Mouse (Mus musculus) midbrain, embryonic 15.5 days (tissue): ENCODE measurements around the gene Abr. TPM values are rescaled to one million over a fixed set of nuclear protein-coding genes. Genes with fewer than 3 reads are reported as not detected.

Source experiments
- ATAC-seq: fragments of 200-750 bp; cut with Nextera tagmentation; replicated peaks from 2 replicates; pipeline ENCODE4 v1.8.0; 2017; ENCODE audit warnings: moderate TSS enrichment
- H3K27ac ChIP-seq: fragments of 300-500 bp; sonication (generic); 2 replicates; pipeline ENCODE4 v1.5.1; 2015; ENCODE audit warnings: mild to moderate bottlenecking, inconsistent platforms
- H3K27me3 ChIP-seq: fragments of 300-500 bp; sonication (generic); replicated peaks from 2 replicates; pipeline ENCODE4 v1.6.1; 2015; ENCODE audit warnings: inconsistent platforms
- H3K36me3 ChIP-seq: fragments of 300-500 bp; sonication (generic); replicated peaks from 2 replicates; pipeline ENCODE4 v1.6.1; 2015; ENCODE audit warnings: inconsistent platforms
- H3K4me1 ChIP-seq: fragments of 300-500 bp; sonication (generic); 2 replicates; pipeline ENCODE4 v1.6.1; 2015; ENCODE audit warnings: inconsistent platforms
- H3K4me2 ChIP-seq: fragments of 300-500 bp; sonication (generic); 2 replicates; pipeline ENCODE4 v1.6.1; 2015; ENCODE audit warnings: inconsistent platforms, mild to moderate bottlenecking, moderate library complexity
- H3K4me3 ChIP-seq: fragments of 300-500 bp; sonication (generic); 2 replicates; pipeline ENCODE4 v1.5.1; 2015; ENCODE audit warnings: mild to moderate bottlenecking, inconsistent platforms
- H3K9ac ChIP-seq: fragments of 300-500 bp; sonication (generic); 2 replicates; pipeline ENCODE4 v1.6.1; 2015; ENCODE audit warnings: mild to moderate bottlenecking, inconsistent platforms
- H3K9me3 ChIP-seq: fragments of 300-500 bp; sonication (generic); 2 replicates; pipeline ENCODE4 v1.6.1; 2016; ENCODE audit warnings: inconsistent platforms
- WGBS: fragments of 180-500 bp; shearing (Covaris S2); methylation state at CpG from one replicate; pipeline ENCODE4 v1.1.7; 2015; ENCODE audit warnings: mixed read lengths; 5-methylcytosine and 5-hydroxymethylcytosine counted together
- polyA plus RNA-seq: library from polyadenylated mRNA; unstranded; fragments of >200 nt; fragmentation: Nextera tagmentation; extraction: Ambion mirVana; gene quantifications from 2 replicates; pipeline ENCODE4 v1.2.1, GENCODE M21; 2015

Gene Abr
- polyA plus RNA-seq, 1 experiment from 2014 or later: 127 TPM

DNA sequence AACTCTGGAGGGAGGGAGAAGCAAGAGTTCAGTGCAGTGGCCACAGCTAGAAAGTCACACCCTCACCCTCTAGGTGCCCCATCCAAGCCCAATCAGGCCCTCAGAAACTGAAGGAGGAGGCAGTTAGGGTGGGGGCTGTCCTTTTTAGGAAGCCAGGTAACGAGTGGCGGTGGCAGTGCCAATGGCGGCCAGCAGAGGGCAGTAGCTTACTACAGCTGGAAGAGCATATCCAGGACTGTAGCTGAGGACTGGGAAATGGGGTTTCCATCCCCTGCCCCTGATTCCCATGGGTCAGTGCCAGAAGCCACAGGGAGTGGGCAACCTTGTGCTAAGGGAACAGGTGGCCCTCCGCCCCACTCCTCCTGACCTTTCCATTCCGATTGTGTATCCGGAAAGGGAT, 165.9 kb downstream of the Abr start:
- H3K27me3 ChIP-seq: no peaks in the 10 kb centered on the region
- no peak overlapping the region for H3K27ac ChIP-seq
- H3K4me2 ChIP-seq: no peak overlapping the region
- WGBS: 15% methylated on average over 6 of the region's 6 CpGs
- H3K9ac ChIP-seq: no peak overlapping the region
- ATAC-seq: 0 out of 2 replicates have a peak, but pooled peaks have one; percentile 61
- peaks cover 52% of the 10 kb centered on the region for H3K36me3 ChIP-seq
- no peaks in the 10 kb centered on the region for H3K9me3 ChIP-seq
- no peak overlapping the region for H3K4me3 ChIP-seq
- H3K4me1 ChIP-seq: peaks cover 5% of the 10 kb centered on the region; the same call in 1 of the 2 replicates

DNA sequence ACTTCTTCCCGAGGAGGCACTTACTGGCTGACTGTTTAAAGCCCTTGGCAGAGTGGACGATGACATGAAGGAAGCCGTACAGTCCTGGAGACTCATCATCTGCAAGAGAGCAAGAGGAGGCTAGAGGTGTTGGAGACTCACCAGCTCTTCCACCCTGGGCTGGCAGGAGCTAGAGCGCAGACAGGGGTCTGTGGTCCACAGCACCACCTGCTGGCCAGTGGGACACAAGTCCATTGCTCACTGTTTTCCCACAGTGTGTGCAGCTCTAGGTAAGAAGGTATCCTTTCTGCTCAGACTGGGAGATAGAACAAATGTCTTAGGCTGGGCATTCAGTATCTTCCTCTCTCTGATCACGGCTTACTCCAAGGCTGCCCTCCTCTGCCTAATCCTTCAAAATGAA, 167.6 kb downstream of the Abr start:
- H3K27me3 ChIP-seq: no peaks in the 10 kb centered on the region
- H3K9me3 ChIP-seq: no peaks in the 10 kb centered on the region
- H3K36me3 ChIP-seq: peaks cover 40% of the 10 kb centered on the region
- H3K9ac ChIP-seq: no peak overlapping the region
- H3K4me1 ChIP-seq: peaks cover 21% of the 10 kb centered on the region
- H3K27ac ChIP-seq: no peak overlapping the region
- no peak overlapping the region for H3K4me3 ChIP-seq
- no peak overlapping the region for H3K4me2 ChIP-seq
- ATAC-seq: peak; percentile 31; the same call in 1 of the 2 replicates
- WGBS: 61% methylated on average over 5 of the region's 5 CpGs

DNA sequence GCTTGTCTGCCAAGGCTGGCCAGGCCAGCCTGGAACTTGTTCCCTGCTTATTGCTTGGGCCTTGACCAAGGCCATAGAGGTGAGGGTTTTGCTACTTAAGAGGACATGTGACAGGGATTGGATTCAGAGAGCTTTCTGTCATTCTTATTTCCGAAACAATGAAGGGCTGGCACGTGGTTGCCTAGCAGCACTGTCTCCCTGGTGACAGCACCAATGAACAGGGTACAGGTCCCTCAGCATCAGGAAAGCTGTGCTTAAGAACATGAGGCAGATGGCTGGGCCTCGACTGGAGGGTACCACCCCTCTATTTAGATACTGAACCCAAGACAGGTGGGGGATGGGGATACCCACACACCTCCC, 171.9 kb downstream of the Abr start:
- Histone ChIP-seq H3K4me2 (peak overlapping the region; percentile 9; the same call in 1 of the 2 replicates), H3K4me1 (peaks cover 50% of the 10 kb centered on the region)

DNA sequence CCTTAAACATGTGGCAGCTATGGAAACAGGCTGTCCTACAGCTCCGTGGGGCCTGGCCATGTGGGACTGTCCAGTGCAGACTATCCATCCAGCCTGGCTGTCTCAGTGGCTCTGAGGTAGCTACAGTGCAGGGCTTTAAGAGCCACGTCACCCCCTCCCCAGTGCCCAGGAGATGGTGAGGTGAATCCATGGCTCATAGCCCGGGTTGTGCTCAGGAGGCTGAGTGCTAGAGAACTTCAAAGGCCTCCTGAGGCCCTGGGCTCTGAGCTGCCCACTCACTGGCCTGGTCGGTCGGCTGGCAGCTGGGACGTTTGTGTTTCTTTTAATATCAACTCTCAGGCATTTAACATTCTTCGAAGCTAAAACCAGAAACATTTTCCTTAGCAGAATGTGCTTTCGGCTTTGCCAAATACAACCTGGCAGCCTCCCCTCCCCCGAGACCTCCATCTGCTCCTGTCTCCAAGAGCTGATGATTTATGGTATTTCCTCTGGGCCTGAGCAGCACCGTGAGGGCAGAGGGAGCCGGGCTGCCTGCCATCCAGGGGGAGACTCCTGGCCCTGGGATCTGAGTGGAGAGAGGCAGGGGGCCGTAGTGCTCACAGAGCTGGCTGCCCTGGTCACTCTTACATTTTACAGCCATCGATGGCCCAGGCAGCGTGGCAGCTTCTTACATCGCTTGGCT, 172.5 kb downstream of the Abr start:
- H3K9me3 ChIP-seq: no peaks in the 10 kb centered on the region
- peaks cover 50% of the 10 kb centered on the region for H3K4me1 ChIP-seq
- peak overlapping the region; percentile 26; the same call in 1 of the 2 replicates for H3K9ac ChIP-seq
- H3K27me3 ChIP-seq: no peaks in the 10 kb centered on the region
- 16% methylated on average over 15 of the region's 15 CpGs for WGBS
- peak; percentile 51 for ATAC-seq
- H3K27ac ChIP-seq: peak overlapping the region; percentile 81
- H3K36me3 ChIP-seq: peaks cover 22% of the 10 kb centered on the region
- H3K4me3 ChIP-seq: no peak overlapping the region
- H3K4me2 ChIP-seq: peak overlapping the region; percentile 9; the same call in 1 of the 2 replicates

More for the DNA sequence above, 171.9 kb downstream of the Abr start:
- peak overlapping the region; percentile 26; the same call in 1 of the 2 replicates for H3K9ac ChIP-seq
- peak overlapping the region; percentile 81 for H3K27ac ChIP-seq
- H3K27me3 ChIP-seq: no peaks in the 10 kb centered on the region
- H3K9me3 ChIP-seq: no peaks in the 10 kb centered on the region
- WGBS: 6% methylated on average over 3 of the region's 3 CpGs
- H3K36me3 ChIP-seq: peaks cover 24% of the 10 kb centered on the region
- no peak overlapping the region for H3K4me3 ChIP-seq
- ATAC-seq: peak; percentile 65

DNA sequence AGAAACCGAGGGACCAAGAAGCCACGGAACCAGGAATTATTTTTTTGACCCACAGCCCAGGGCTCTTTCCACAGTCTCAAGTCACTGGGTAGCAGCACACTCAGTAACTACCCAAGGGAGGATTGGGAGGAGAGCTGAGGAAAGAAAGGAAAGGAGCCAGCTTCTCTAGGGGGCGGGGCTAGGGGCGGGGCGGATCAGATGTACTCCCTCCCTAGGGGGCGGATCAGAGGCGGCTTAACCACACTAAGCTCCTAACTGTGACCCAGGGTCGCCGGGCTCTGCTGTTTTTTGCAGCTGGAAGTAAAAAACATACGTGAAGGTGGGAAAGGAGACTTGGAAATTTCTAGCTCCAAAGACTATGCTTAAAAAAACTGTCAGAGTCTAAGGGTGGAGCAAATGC, 175.9 kb downstream of the Abr start:
- Histone ChIP-seq H3K4me1 (peaks cover 49% of the 10 kb centered on the region), H3K27me3 (no peaks in the 10 kb centered on the region), H3K9ac (no peak overlapping the region), H3K27ac (no peak overlapping the region), H3K9me3 (no peaks in the 10 kb centered on the region), H3K4me3 (no peak overlapping the region), H3K4me2 (no peak overlapping the region), H3K36me3 (0 out of 2 replicates have a peak, but pooled peaks cover 6% of the 10 kb centered on the region)
- no peak for ATAC-seq
- 2% methylated on average over 10 of the region's 10 CpGs for WGBS

DNA sequence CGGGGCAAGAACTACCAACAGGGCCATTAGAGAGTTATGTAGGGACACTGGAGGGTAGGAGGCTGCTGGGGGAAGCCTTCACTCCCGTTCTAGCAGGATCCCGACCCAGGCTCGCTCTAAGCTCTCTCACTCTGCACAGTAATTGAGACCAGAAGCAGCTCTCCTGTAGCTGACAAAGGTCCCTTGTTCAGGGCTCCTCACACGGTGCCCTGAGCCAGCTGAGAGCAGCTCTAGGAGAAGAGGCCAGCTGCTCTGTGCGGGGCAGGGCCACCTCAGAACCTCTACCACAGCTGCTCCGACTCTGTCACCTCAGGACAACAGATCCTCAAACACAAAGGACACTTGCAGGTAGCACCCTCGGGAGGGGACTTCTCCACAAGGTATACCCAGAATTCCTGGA, 176.7 kb downstream of the Abr start:
- Histone ChIP-seq H3K4me2 (no peak overlapping the region), H3K27ac (no peak overlapping the region), H3K9me3 (no peaks in the 10 kb centered on the region), H3K27me3 (no peaks in the 10 kb centered on the region), H3K36me3 (0 out of 2 replicates have a peak, but pooled peaks cover 6% of the 10 kb centered on the region), H3K9ac (no peak overlapping the region), H3K4me3 (no peak overlapping the region), H3K4me1 (peaks cover 50% of the 10 kb centered on the region)
- no peak for ATAC-seq
- WGBS: 25% methylated on average over 8 of the region's 8 CpGs

DNA sequence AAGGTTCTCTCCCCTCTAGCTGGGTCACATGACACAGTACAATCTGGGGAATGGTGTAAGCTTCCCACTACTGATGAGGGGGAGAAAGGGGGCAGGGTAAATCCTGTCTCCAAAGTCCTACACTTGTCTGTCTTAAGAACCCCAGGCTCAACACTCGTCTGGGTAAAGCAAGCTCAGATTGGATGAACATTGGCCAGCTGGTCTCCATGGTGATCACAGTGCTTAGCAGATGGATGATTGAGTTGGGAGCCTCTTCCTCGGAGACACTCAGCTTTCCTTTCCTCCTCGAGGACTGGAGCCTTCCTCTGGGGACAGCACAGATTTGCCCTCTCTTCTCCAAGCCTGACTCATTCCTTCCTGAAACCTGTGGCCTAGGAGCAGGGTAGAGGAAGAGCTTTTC, 182.4 kb downstream of the Abr start:
- ATAC-seq: no peak
- Histone ChIP-seq H3K4me1 (peaks cover 44% of the 10 kb centered on the region), H3K4me3 (no peak overlapping the region), H3K36me3 (peaks cover 8% of the 10 kb centered on the region; the same call in 1 of the 2 replicates), H3K4me2 (no peak overlapping the region), H3K27ac (peak overlapping the region; percentile 23; the same call in 1 of the 2 replicates), H3K27me3 (no peaks in the 10 kb centered on the region), H3K9me3 (no peaks in the 10 kb centered on the region), H3K9ac (no peak overlapping the region)
- WGBS: 7% methylated on average over 3 of the region's 3 CpGs

DNA sequence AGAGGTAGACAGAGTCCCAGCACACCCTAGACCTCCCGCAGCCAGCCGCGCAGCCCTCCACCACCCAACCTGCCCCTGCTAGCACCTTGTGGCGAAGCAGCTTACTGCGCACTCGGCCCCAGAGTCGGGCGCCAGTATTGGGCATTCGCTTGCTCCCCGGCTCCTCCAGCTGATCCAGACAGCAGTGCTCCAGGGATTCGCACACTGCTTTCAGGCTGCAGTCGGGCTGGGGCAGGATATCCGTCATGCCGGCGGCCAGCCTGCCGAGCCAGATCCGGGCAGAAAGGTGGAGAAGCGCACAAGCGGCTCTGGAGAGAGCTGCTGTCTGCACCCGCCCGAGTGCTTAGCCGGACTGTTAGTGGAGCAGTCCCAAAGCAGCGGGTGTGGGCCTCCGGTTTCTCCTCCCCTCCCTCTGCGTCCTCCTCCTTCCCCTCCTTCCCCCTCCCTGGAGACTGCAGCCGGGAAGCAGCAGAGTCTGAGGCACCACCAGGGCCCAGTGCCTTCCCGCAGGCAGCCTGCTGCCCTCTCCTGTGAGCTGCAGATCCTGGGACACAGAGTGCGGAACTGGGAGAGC, 185.2 kb downstream of the Abr start:
- Histone ChIP-seq H3K9me3 (no peaks in the 10 kb centered on the region), H3K36me3 (peaks cover 2% of the 10 kb centered on the region; the same call in 1 of the 2 replicates), H3K9ac (peak overlapping the region; percentile 12; the same call in 1 of the 2 replicates), H3K27ac (peak overlapping the region; percentile 59), H3K4me1 (peaks cover 44% of the 10 kb centered on the region), H3K4me2 (peak overlapping the region; percentile 39), H3K27me3 (no peaks in the 10 kb centered on the region), H3K4me3 (peak overlapping the region; percentile 22)
- WGBS: 7% methylated on average over 28 of the region's 28 CpGs
- peak; percentile 55 for ATAC-seq

DNA sequence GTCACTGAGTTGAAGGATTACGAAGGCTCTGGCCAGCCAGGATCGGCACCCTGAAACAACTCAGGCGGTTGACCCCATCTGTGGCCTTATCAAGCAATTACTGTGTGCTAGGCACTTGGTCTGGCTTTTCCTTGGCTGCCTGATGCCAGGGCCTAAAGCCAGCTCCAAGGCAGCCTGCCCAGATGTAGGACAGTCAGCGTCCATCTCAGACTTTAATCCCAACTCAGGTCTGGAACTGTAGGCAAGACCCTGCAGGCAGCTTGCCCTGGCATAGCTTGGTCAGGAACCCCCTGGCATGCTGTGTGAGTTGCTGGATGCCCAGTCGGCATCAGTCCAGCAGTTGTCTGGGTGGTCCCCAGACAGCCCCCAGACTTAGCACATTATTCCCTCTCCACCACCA, 186.1 kb downstream of the Abr start:
- no peak for ATAC-seq
- no peak overlapping the region for H3K27ac ChIP-seq
- H3K4me3 ChIP-seq: no peak overlapping the region

DNA sequence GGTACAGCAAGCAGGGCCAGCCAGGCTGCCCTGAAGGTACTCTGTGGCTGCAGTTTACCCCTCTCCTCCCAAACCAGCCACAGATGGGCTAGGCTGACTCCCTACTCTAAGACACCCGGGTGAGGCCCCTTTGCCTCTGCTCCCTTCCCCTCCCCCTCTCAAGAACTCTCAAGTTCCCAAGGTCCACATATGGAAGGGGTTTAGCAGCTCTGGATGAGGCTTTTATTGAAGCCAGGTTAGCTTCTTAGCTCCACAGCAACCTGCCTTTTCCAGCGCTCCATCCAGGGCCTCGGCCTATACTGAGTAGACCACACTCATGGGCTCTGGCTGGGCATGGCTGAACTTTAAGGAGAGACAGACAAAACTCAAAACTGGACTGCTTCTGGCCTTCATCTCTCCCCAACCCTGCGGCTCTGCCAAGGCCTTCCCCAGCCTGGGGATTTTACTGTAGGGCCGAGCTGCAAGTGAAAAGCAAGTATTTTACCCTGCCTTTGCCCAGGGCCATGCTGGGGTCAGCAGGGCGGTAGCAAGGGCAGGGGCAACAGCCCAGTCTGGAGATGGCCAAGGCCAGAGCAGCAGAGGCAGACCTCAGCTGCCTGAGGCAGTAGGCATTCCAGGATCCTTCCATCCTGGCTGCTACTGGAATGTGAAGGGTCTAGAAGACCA, 192.0 kb downstream of the Abr start:
- Histone ChIP-seq H3K9me3 (no peaks in the 10 kb centered on the region), H3K36me3 (0 out of 2 replicates have a peak, but pooled peaks cover 1% of the 10 kb centered on the region), H3K4me3 (no peak overlapping the region), H3K4me1 (peaks cover 2% of the 10 kb centered on the region; the same call in 1 of the 2 replicates), H3K9ac (no peak overlapping the region), H3K27ac (peak overlapping the region; percentile 49; the same call in 1 of the 2 replicates), H3K4me2 (no peak overlapping the region), H3K27me3 (no peaks in the 10 kb centered on the region)
- no peak for ATAC-seq
- 74% methylated on average over 6 of the region's 6 CpGs for WGBS

More for the DNA sequence above, 186.1 kb downstream of the Abr start:
- H3K4me2 ChIP-seq: peak overlapping the region; percentile 39
- H3K4me1 ChIP-seq: peaks cover 42% of the 10 kb centered on the region
- no peaks in the 10 kb centered on the region for H3K9me3 ChIP-seq
- peaks cover 2% of the 10 kb centered on the region; the same call in 1 of the 2 replicates for H3K36me3 ChIP-seq
- no peaks in the 10 kb centered on the region for H3K27me3 ChIP-seq
- H3K9ac ChIP-seq: no peak overlapping the region
- WGBS: 78% methylated on average over 5 of the region's 5 CpGs

DNA sequence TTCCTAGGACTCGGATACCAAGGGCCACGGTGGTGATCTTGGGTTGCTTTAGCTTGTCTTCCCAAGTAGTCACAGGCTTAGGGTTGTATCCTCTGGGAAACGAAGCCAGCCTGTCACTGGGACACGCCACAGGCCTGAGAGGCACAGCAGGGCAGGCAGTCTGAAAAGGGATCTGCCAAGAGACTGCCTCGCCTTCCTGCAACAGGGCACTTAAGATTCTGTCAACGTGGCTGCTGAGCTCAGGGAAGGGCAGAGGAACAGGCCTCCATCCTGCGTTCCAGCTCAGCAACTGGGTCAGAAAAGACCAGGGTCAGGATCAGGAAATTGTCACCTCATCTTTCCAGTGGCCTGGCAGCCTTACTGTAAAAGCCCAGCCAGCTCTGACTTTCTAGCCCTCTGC, 192.6 kb downstream of the Abr start:
- Histone ChIP-seq H3K36me3 (peaks cover 7% of the 10 kb centered on the region; the same call in 1 of the 2 replicates), H3K27me3 (no peaks in the 10 kb centered on the region), H3K4me1 (no peaks in the 10 kb centered on the region; the same call in 1 of the 2 replicates), H3K27ac (peak overlapping the region; percentile 49; the same call in 1 of the 2 replicates), H3K4me2 (no peak overlapping the region), H3K9ac (no peak overlapping the region), H3K4me3 (no peak overlapping the region), H3K9me3 (no peaks in the 10 kb centered on the region)
- 50% methylated on average over 7 of the region's 7 CpGs for WGBS
- ATAC-seq: no peak

DNA sequence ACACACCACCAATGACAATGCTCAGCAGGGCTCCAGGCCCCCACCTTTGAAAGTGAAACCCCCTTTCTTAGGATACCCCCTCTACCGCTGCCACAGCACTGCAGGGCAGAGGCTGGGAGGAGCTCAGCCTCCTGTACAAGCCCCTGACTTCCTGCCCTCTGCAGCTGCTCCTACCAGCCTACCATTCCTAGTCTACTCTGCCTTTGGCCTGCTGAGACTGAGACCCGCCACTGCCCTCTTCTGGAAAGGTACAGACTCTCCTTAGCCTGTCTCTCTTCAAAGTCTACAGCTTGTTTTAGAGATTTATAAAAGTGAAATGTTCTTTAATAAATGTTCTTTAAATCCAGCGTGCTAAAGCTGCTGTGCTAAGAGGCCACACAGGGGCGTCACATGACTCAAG, 193.1 kb downstream of the Abr start:
- no peak for ATAC-seq

More for the DNA sequence above, 193.1 kb downstream of the Abr start:
- H3K27ac ChIP-seq: no peak overlapping the region; the same call in 1 of the 2 replicates
- no peaks in the 10 kb centered on the region; the same call in 1 of the 2 replicates for H3K4me1 ChIP-seq
- H3K36me3 ChIP-seq: peaks cover 12% of the 10 kb centered on the region; the same call in 1 of the 2 replicates
- WGBS: 64% methylated on average over 4 of the region's 4 CpGs
- H3K27me3 ChIP-seq: no peaks in the 10 kb centered on the region
- no peak overlapping the region for H3K9ac ChIP-seq
- H3K4me2 ChIP-seq: no peak overlapping the region
- H3K9me3 ChIP-seq: no peaks in the 10 kb centered on the region
- H3K4me3 ChIP-seq: no peak overlapping the region
